Mouse (Mus musculus) mouse embryonic stem cell (cell line): ENCODE data around the gene Dclk2.

ENCODE experiments used
- in situ Hi-C, 2 experiments: fragments of 300-500 bp; cut with MboI; formaldehyde crosslinking; loops; 1 replicate in 1 of 2; 3 replicates in 1 of 2; pipeline ENCODE4 v1.14.3; 2019 to 2020; ENCODE audit warnings: low sequenced_read_pairs in 2 of 2, low pct_unique_long_range_greater_than_20kb in 1 of 2, mixed read lengths in 1 of 2; ENCODE audit not compliant: unreplicated experiment in 1 of 2

Dclk2 gene

DNA sequence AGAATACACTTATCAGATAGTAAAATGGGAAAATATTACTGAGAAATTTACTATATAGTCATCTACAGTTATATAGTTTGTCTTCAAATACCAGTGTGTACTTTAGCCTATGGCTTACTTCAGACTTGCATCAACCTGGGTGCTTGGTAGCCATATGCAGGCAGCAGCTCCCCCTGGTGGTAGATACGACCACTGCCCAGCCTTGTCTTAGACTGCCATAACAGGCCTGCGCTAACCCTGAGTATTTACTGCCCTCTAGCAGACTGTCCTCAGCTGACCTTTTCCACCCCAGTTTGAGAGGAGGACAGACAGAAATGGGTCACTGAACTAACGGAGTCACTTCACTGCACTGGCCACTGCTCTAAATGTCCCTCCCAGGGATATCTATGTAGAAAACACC, 108.0 kb downstream of the Dclk2 start:
- in situ Hi-C loops, result no loop called here

DNA sequence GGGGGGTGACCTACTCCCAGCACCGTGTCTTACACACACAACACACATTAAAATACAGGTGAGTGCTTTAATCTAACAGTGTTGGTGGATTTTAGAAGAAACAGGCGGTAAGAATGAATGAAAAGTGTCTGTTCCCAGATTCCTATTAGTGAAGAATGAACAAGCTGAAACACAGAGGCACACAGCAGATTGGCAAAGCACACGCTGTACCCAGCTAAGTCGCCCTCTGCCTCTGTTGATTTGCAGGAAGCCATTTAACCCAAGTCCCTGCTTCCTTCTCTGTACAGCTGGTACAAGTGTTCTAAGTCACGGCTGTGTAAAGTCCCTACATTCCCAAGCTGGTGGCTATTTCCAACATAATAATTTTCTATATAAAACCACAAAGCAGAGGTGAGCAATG, 109.7 kb downstream of the Dclk2 start:
- in situ Hi-C loops, result no loop called here

- in situ Hi-C loops, result no loop called here
These were observed 111.0 kb downstream of the Dclk2 start for GRCm38 (mm10) chr3:86809646-86810045.

GRCm38 (mm10) chr3:86809199-86809598, 111.5 kb downstream of the Dclk2 start:
- in situ Hi-C loops, result no loop called here

- in situ Hi-C loops, result no loop called here
These were observed 112.7 kb downstream of the Dclk2 start for GRCm38 (mm10) chr3:86807750-86808467.

DNA sequence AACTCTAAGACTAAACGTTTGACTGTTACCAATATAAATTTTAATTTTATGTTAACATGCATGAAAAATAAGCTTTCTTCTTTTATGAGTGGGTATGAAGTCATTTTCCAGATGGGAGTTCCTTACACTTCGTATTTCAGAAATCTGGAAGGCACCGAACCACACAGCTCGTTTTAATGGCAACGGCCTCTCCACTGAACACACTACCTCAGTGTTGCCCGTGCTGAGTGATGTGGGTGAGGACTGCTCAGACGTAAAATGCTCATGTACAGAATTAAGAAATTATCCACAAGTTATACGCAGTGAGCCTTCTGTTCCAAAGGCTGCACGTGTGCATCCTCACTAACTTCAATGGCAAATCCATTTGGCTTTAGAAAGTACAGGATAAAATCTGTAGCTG, 113.8 kb downstream of the Dclk2 start:
- in situ Hi-C loops, result no loop called here

GRCm38 (mm10) chr3:86804265-86804664, 116.4 kb downstream of the Dclk2 start:
- in situ Hi-C loops, result no loop called here

- in situ Hi-C loops, result no loop called here
These were observed 117.8 kb downstream of the Dclk2 start for GRCm38 (mm10) chr3:86802825-86803224.

DNA sequence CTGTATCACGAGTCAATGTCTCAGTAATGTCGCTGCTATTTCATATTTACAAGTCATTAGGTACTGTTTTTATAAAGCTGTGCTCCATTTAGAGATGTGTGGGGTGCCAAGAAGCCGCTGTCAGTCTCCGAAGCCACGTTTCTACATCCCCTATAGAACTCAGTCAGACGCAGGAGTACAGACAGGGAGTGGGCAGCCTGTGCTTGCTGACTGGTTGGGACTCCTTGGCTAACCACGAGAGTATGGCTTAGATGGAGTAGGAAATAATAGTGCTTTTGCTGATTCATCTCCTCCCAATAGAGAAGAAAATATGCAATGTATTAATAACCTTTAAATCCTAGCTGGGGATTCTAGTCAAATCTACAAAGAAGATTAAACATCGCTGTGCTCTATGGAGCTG, 119.8 kb downstream of the Dclk2 start:
- in situ Hi-C loops, result no loop called here

DNA sequence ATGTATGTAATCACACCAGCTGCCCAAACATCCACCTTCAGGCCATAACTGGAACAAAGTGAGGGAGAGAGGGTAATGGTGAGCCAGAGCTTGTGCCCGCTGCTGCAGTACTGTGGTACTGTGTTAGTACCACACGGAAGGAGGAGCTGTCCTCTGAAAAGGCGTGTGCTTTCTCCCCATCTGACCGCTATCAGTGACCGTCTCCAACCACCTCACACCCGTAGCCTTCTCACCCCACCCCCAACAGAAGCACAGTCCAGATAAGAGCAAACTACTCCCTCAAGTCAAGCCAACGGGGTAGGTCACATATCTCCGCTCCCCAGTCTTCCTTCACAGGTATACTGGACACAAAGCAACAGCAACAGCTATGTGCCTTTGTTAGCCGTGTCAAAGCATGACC, 121.6 kb downstream of the Dclk2 start:
- in situ Hi-C loops, result no loop called here

DNA sequence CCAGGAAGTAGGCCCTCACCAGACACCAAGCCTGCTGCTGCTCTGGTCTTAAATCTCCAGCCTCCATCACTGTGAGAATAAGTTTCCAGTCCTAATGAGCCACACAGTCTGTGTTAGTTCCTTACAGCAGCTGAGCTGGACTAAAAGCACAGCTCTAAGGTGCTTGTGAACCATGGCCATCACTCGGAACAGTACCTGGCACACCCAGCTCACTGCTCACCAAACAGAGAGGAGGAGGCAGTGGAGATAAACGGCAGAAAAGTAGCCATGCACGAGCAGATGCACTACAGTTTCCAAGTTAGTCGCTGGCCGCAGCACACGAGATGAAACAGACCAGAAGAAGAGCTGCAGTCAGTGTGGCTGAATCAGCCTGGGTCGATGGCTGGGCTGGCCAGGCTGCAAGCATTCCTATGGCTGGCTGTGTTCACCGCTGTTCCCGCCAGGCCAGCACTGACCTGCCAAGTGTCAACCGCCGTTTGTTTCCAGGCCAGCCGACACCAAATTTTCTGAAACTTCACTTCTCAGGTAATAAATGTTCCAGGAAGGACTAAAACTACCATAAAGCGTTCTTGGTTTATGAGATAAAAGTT, 122.7 kb downstream of the Dclk2 start:
- in situ Hi-C loops, result no loop called here

DNA sequence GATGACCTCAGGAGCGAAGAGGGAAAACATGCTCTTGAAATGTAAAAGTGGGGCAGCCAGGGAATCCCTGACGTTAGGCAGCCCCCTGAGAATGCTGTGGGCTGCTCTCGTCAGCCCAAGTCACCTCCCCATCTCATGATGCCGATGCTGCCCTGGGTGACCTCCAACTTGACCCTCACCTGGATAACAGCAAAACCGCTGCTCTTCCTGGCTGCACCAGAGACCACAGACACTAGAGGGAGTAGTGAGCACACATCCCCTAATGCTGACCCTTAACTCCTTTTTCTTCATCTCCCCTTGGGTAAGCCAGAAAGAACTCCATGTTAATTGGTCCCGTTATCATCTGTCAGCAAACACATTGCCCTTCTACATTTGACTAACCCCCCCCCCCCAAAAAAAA, 123.9 kb downstream of the Dclk2 start:
- in situ Hi-C loops, result no loop called here

GRCm38 (mm10) chr3:86793720-86794191, 126.9 kb downstream of the Dclk2 start:
- in situ Hi-C loops, result loop anchor here in 1 of 2 experiments (5.0 kb wide), 1 partner anchor 184 kb away; no protein-coding TSS in a partner anchor

DNA sequence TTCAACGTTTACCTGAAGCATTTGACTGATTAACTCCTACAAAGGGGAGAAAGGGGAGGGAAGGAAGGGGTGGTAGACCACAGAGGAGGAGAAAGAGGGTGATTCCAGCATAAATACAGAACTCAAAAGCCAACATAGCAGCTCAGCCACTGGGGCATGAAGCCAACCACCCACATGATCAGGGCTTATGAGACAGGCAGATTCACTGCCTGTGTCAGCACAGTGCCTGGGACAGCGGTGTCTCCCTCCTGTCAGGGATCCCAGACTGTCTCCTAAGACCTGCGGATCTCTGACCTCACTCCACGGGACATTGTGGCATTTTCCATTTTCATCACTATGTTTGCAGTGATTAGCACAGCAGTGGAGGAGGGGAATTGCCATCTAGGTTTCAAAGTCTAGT, 127.4 kb downstream of the Dclk2 start:
- in situ Hi-C loops, result loop anchor here in 1 of 2 experiments (5.0 kb wide), 1 partner anchor 184 kb away; no protein-coding TSS in a partner anchor

GRCm38 (mm10) chr3:86789752-86790151, 130.9 kb downstream of the Dclk2 start:
- in situ Hi-C loops, result loop anchor here in 1 of 2 experiments (5.0 kb wide), 1 partner anchor 188 kb away; no protein-coding TSS in a partner anchor

DNA sequence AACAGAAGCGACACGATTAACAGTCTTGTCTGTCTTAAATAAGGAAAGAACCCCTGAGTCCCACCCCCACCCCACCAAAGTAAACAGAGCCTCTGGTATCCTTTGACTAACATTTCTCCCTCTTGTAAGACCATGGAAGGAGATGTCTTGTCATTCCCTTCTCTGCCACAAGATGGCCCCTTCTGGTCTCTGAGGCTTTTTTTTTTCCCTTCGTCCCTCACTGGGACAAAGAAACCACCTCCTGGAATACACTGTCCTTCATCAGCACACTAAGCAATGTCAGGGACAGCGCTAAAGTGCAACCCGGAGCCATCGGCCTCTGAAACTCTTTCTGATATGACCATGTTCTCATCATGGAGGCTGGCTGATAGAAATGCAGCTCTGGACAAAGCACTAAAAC, 131.9 kb downstream of the Dclk2 start:
- in situ Hi-C loops, result no loop called here

DNA sequence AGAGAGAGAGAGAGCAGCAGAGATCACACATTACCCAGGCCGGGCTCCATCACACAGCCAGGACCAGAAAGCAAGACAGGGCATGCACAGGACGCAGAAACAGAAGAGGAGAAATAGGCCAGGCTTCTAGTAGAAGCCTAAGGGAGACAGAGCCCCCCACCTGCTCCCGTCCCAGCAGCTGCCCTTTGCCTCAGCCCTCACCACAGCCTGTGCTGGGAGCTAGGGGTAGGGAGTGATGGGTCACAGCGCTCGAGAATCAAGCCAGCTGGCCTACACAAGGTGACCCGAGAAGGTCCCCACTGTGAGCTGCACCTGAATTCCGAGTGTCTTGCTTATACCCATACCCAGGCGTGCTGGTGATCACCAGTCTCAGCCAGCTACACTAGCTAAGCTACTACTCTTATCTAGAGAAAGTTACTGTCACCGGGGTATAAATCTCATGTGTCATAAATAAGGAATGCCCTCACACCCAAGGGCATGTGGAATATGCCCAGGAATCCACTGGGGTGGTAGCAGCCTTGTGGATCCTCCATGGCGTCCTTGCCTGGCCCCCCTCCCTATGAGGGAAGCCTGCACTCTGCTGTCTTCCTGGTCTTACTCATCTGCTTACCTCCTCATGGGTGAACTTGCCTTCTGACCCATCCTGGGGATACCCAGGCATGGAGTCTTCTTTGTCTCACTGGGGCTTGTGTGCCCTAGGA, 133.1 kb downstream of the Dclk2 start:
- in situ Hi-C loops, result no loop called here

GRCm38 (mm10) chr3:86786845-86787351, 133.8 kb downstream of the Dclk2 start:
- in situ Hi-C loops, result no loop called here

DNA sequence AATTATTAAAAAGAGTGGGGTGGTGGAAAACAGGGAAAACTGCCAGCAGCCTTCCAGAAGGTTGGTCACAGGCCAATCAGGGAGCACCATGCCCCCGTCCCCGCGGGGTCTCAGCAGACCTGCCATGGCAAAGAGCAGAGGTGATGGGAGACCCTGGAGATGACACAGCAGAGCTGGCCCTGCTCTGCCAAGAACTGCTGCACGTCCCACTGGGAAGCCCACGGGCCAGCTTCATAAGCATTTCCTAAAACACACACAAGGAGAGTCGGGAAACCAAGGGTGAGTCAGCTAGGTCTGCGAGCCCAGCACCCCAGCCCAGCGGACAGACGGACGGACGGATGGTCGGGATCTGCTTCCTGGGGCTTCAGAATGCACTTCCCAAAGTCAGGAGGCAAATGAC, 134.4 kb downstream of the Dclk2 start:
- in situ Hi-C loops, result no loop called here
